Mouse (Mus musculus): Measurements from ENCODE around the gene Ptprn.

Ptprn gene

GRCm38 (mm10) chr1:75221538-75221937, 42.8 kb downstream of the Ptprn start:
- no peak for DNase-seq

DNA sequence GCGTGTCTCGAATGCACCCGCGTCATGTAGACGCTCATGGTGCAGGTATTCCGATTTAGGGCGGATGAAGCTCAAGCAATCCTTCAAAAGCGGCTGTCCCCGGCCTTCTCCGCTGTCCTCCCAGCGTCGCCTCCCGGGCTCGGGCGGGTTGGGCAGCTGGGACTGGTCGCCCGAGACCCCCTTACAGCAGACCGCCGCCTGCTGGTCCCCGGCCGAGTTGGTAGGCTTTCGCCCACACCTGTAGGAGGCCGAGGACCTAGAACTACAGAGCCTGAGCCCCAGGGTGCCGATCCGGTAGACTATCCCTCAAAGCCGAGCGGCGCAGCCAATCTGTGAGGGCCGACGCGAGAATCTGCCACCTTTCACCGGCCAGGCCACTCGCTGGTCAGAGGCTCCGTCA, 44.8 kb downstream of the Ptprn start, which contains the start of gene Tuba4a:
Gene Tuba4a (minus strand): TSS at position 335 of the 400 bp plus-strand sequence.
- peak in 1 of 2 experiments; percentile 80 for DNase-seq

- DNase-seq: peak; percentile 97
These were observed 45.2 kb downstream of the Ptprn start for GRCm38 (mm10) chr1:75219078-75219477.

- peak; percentile 93 for DNase-seq
These were observed 45.9 kb downstream of the Ptprn start for GRCm38 (mm10) chr1:75218227-75219001.

DNA sequence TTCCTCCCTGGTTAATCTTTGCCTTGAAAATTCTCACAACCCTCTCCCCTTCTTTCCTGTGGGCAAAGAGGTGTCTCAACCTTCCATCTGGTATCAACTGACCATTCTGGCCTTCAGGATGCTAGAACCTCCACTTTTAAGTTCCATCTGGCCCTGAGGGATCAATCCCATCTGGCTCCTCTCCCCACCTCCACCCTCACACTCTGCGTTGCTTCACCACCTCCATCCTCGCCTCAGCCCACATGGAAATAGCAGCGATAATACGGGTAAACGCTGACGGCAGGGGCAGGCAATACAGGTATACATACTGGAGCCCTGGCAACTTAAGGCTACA, 46.4 kb downstream of the Ptprn start:
- DNase-seq: no peak

DNA sequence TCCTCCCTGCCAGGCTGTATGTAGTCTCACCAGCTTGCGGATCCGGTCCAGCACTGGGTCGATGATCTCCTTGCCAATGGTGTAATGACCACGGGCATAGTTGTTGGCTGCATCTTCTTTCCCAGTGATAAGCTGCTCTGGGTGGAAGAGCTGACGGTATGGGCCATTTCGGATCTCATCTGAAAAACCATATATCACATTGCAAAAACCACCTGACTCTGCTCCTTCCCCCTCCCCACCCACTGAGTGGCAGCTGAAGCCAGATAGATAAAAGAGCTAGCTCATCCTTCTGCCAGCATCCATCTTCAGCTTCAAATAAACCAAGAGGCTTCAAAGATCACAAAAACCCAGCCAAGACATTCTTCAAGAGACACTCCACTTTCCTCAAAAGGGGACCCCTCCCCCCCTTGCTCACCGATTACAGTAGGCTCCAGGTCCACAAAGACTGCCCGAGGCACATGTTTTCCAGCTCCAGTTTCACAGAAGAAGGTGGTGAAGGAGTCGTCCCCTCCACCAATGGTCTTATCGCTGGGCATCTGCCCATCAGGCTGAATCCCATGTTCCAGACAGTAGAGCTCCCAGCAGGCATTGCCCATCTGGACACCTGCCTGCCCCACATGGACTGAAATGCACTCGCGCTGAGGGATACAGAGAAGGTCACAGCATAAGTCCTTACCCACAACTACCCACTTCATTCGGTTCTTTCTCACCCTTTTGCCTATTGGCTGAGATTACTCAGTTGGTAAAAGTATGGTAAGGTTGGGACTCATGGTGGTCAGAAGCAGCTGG, 47.3 kb downstream of the Ptprn start:
- DNase-seq: peak; percentile 58 to 62

GRCm38 (mm10) chr1:75215785-75216184, 48.5 kb downstream of the Ptprn start:
- DNase-seq: peak in 1 of 2 experiments; percentile 44

DNA sequence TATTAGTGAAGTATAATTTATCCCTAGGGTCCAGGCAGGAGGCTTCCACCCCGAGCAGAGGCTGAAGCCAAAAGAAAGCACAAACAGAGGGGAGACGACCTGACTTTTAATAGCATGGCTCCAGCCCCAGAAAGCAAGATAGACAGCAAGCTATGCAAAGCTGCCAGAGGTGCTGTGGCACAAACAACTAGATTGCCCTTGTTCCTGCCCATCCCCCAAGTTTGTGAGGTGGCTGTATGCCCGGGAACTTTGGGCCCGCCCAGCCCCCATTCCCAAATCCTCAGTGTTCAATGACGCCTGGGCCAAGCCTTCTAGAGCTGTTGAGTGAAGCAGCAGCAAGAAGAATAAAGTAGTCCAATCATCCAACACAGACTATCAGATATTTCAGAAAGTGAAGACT, 49.4 kb downstream of the Ptprn start:
- peak; percentile 50 to 53 for DNase-seq

GRCm38 (mm10) chr1:75214442-75214841, 49.9 kb downstream of the Ptprn start:
- DNase-seq: no peak

DNA sequence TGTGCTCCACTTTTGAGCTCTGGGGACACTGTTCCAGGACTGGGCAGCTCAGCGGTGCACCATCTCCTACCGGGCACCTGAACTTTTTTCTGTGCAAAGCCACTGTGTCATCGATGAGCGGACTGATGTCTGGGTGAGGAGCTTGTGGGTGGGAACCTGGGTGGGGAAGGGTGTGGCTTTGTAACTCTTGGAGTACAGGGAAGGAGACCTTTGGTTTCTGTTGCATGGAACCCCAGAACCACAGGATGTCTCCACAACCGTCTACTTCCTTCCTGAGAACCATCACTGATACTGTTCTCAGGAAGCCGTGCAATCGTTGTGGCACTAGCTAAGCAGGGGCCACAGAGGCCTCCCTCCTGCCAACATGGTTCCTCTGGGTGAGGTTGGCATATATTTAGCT, 51.2 kb downstream of the Ptprn start:
- DNase-seq: no peak

GRCm38 (mm10) chr1:75212542-75212941, 51.8 kb downstream of the Ptprn start:
- DNase-seq: no peak

- DNase-seq: no peak
These were observed 53.1 kb downstream of the Ptprn start for GRCm38 (mm10) chr1:75211141-75211708.

DNA sequence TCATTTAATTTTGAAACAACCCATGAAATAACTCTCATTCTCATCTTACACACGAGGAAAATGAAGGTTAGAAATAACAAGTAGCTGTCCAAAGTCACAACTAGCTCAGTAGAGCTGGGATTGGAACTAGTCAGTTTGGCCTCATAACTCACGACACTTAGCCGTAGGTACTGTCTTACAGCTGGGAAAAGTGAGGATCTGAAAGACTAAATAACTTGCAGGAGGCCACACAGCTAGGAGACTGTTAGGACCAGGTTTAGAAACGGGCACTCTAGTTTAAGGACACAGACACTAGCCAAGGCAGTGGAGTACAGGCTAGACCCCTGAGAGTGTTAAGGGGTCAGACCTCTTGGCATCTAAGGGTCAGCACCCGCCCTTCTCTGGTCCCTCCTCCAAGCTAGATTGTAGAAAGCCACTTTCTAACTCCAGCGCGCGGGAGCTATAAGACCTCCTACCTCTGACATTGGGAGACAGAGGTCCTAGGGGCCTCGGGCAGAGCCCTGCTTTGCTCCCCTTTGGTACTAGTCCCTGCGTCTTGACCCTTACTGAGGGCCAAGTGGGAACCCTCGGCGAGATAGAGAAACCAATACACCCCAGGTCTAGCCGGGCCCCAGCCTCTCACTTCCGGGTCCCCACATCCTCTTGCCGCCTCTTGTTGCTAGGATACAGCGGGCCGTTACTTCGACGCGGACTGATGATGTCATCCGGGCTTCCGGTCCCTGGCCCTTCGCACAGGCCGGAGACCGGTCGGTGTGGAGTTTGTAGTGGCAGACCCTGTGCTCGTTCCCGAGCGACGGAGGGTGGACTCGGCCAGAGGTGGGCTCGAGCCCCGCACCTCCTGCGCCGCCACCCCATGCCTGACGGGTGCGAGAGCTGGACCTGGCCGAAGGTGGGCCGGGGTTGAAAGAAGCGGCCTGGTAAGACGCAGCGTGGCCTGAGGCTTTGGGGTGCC, 53.9 kb downstream of the Ptprn start, which contains the start of the genes Glb1l and Stk16:
Gene Glb1l (minus strand): TSS at position 678 of the 952 bp plus-strand sequence.
Gene Stk16 (plus strand): TSS at position 703 of the 952 bp plus-strand sequence.
- peak; percentile 97 to 98 for DNase-seq

DNA sequence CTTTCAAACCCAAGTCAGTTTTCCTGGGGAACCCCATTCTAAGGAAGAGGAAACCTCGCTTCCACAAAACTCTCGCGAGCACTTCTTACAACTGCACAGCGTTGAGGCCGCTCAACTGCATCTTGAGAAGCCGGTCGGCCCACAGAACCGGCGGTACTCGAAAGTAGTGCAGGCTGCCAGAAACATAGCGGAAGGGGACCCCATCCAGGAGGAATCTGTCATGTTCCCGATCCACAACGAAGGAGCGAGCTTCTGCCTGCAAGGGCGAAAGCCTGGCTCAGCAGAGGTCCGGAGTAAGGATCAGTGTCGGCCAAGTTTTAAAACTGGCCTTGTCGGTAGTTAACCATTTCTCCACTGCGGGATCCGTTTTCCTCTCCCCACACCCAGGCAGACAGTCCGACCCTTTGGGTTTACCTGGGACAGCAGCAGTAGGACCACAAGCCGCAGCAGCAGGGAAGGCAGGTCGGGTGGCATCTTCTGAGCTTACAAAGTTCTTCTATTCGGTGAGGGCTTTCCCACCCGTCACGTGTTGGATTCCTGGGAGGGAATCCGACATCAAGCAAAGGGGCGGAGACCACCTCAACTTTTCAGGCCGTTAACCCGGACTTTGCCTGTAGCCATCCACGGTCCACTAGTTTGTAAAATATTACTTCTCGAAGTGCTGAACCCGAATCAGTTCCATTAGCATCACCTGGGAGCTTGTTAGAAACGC, 55.2 kb downstream of the Ptprn start:
- no peak for DNase-seq

- no peak for DNase-seq
These were observed 63.1 kb downstream of the Ptprn start for GRCm38 (mm10) chr1:75201236-75201635.

All from cerebellum, postnatal 14 days (tissue).